Mouse (Mus musculus) embryo, embryonic 9.5 days (tissue): Measurements from ENCODE around the gene Tmem39b.
"Not testable (repeated sequence)": the region's sequence is repeated elsewhere in the genome, so short reads cannot be mapped to it uniquely, and the experiment has no call there.

Source experiments
- DNase-seq: peaks from one replicate; pipeline ENCODE4 v3.0.0-alpha.2; 2017; ENCODE audit errors: extremely low spot score

Gene Tmem39b

GRCm38 (mm10) chr4:129696158-129696985 is at the start of gene Tmem39b:
Gene Tmem39b, minus strand, starts transcription at chr4:129696838.
- peak; percentile 95 for DNase-seq

DNA sequence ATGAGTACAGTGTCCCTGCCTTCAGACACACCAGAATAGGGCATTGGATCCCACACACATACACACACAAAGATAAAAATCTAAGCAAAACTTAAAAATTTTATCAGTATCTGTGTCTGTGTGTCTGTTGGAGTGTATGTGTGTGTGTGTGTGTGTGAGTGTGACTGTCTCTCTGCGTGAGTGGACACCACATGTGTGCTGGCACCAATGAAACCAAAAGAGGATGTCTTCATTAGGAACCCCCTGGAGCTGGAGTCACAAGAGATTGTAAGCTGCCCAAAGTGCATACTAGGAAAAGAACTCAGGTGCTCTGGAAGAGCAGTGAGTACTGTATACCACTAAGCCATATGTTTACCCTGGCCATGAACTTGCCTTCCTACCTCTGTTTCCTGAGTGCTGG is 49.5 kb upstream of the Tmem39b start:
- no peak for DNase-seq

GRCm38 (mm10) chr4:129743494-129743893 is 46.9 kb upstream of the Tmem39b start:
- DNase-seq: peak; percentile 32

DNA sequence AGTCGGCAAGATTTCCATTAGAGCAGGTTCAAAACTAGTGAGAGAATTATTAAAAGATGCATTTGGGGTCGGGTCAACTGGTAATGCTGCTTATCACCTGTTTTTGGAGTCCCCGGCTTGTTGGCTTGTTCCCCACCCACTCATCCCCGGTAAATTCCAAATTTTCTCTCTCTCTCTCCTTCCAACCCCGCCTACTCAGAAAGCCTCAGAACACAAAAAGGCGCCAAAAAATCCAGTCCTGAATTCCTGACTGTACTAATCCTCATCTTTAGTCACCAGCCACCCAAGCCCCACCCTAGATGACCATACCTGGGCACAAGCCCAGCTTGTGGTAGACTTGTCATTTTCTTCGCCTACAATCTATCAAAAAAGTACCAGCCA is 46.4 kb upstream of the Tmem39b start:
- DNase-seq: no peak

- DNase-seq: peak; percentile 99
Observed at GRCm38 (mm10) chr4:129742232-129743009, 45.8 kb upstream of the Tmem39b start, which contains the start of gene Khdrbs1. Gene Khdrbs1, minus strand, starts transcription at chr4:129742303.

GRCm38 (mm10) chr4:129741974-129742231 is 45.3 kb upstream of the Tmem39b start:
- no peak for DNase-seq

- DNase-seq: peak; percentile 58
Observed at GRCm38 (mm10) chr4:129741251-129741973, 44.8 kb upstream of the Tmem39b start.

- no peak for DNase-seq
Observed at GRCm38 (mm10) chr4:129739111-129739645, 42.5 kb upstream of the Tmem39b start.

GRCm38 (mm10) chr4:129736173-129736572 is 39.5 kb upstream of the Tmem39b start:
- DNase-seq: no peak

DNA sequence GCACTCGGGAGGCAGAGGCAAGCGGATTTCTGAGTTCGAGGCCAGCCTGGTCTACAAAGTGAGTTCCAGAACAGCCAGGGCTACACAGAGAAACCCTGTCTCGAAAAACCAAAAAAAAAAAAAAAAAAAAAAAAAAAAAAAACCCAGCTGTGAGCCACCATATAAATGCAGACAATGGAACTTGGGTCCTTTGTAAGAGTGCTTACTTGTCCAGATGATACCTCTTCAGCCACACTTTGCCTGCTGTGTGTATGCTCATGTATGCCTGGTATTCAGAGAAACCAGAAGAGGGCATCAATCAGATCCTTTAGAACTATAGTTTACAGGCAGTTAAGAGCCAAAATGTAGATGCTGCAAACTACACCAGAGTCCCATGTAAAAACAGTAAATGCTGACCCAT is 38.8 kb upstream of the Tmem39b start:
- DNase-seq: not testable (repeated sequence)

DNA sequence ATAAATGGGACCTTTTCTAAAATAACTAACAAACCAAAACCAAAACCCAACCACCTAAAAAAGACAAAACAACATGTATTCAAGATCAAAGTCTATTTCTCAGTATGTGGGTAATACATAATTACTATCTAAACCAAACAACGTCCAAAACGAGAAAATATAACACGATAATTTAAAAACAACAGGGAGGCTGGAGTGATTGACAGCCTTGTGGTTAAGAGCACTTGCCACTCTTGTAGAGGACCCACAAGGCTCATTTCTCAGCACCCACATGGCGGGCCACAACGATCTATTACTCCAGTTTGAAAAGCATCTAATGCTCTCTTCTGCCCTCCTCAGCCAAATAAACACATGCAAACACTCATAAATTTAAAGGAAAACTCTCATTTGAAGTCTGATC is 34.8 kb upstream of the Tmem39b start:
- DNase-seq: no peak

- DNase-seq: no peak
Observed at GRCm38 (mm10) chr4:129716310-129716709, 19.7 kb upstream of the Tmem39b start.

- DNase-seq: no peak
Observed at GRCm38 (mm10) chr4:129709486-129710129, 13.0 kb upstream of the Tmem39b start.

GRCm38 (mm10) chr4:129706750-129707149 is 10.1 kb upstream of the Tmem39b start:
- no peak for DNase-seq

DNA sequence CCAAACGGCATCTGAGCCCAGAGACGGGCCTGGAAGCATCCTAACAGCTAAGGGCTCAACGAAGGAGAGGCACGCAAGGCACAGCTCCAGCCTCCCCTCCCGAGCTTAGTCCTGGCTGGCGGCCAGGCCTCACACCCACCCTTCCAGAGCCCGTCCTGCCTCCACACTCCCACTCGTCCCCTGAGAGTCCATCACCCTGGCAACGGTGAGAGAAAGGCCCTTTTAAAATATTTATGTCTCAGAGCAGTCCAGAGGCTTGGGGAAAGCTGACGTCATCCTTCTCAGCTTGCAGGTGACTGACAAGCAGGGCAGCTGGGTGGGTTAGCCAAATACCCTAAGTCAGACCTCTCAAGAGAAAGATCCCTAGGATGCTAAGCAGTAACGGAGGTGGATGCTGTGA is 5.8 kb upstream of the Tmem39b start:
- no peak for DNase-seq

GRCm38 (mm10) chr4:129701503-129702377 is 5.1 kb upstream of the Tmem39b start:
- DNase-seq: peak; percentile 83

- not testable (repeated sequence) for DNase-seq
Observed at GRCm38 (mm10) chr4:129700661-129701060, 4.0 kb upstream of the Tmem39b start.

GRCm38 (mm10) chr4:129700216-129700615 is 3.6 kb upstream of the Tmem39b start:
- no peak for DNase-seq

DNA sequence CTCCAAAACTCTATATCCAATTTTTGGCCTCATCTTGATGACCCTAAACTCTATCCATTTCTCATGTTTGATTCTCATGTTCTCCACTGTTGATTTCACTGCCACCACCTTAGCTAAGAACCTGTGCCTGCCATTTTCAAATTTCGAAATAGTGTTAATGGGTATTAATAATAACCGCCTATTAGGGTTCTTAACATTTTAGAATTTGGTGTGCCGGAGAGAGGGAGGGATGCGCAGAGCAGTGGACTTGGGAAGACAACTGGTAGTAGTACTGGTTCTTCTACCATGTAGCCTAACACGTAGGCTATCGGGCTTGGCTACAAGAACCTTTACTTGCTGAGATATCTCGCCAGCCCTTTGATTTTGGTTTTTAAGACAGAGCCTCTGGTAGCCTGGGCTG is 553 bp upstream of the Tmem39b start:
- DNase-seq: peak; percentile 36

GRCm38 (mm10) chr4:129695815-129696157 is 852 bp downstream of the Tmem39b start:
- no peak for DNase-seq

GRCm38 (mm10) chr4:129684531-129684930 is 12.1 kb downstream of the Tmem39b start:
- DNase-seq: no peak
